Mouse (Mus musculus) G1E (cell line): ENCODE results near the gene S100a13. TPM values are rescaled to one million over a fixed set of nuclear protein-coding genes. Genes with fewer than 3 reads are reported as not detected.

ENCODE experiments used
- ATAC-seq: 2 replicates; pipeline ENCODE4 v1.8.0; 2016; ENCODE audit warnings: mild to moderate bottlenecking; ENCODE audit not compliant: insufficient number of reproducible peaks, poor library complexity, low FRiP score, severe bottlenecking; ENCODE audit errors: extremely low read depth
- DNase-seq: peaks from one replicate; pipeline ENCODE4 v3.0.0; 2012; ENCODE audit warnings: low spot score
- H3K27me3 ChIP-seq: 2 replicates; pipeline ENCODE4 v1.6.1; 2012; ENCODE audit warnings: mild to moderate bottlenecking, low read length, inconsistent platforms; ENCODE audit not compliant: insufficient read depth
- H3K36me3 ChIP-seq: replicated peaks from 2 replicates; pipeline ENCODE3; 2012; ENCODE audit warnings: mild to moderate bottlenecking, inconsistent platforms
- H3K4me1 ChIP-seq: 2 replicates; pipeline ENCODE4 v1.6.1; 2012; ENCODE audit warnings: low read depth, low read length, inconsistent platforms, mixed read lengths; ENCODE audit not compliant: insufficient read depth
- H3K4me3 ChIP-seq: 2 replicates; pipeline ENCODE4 v1.5.1; 2012; ENCODE audit warnings: low read depth, mild to moderate bottlenecking, inconsistent platforms, low read length, moderate library complexity, mixed read lengths
- H3K9me3 ChIP-seq: replicated peaks from 2 replicates; pipeline ENCODE4 v1.6.1; 2012; ENCODE audit warnings: inconsistent platforms
- CTCF ChIP-seq: IDR thresholded peaks from 2 replicates; pipeline ENCODE4 v1.5.1; 2012; ENCODE audit warnings: low read depth, low read length, inconsistent platforms, mixed read lengths
- GATA1 ChIP-seq: IDR thresholded peaks from 2 replicates; pipeline ENCODE4 v1.6.1; 2012; ENCODE audit warnings: borderline replicate concordance, low read length, inconsistent platforms, mixed read lengths
- GATA2 ChIP-seq: IDR thresholded peaks from 2 replicates; pipeline ENCODE4 v1.6.1; 2012; ENCODE audit warnings: low read depth, low read length, inconsistent platforms, borderline replicate concordance
- POLR2AphosphoS5 ChIP-seq: IDR thresholded peaks from 2 replicates; pipeline ENCODE4 v1.6.1; 2012; ENCODE audit warnings: low read depth, low read length, inconsistent platforms; ENCODE audit not compliant: insufficient replicate concordance
- TAL1 ChIP-seq: conservative IDR thresholded peaks from 2 replicates; pipeline ENCODE4 v1.6.1; 2012; ENCODE audit warnings: low read depth, low read length, inconsistent platforms, mixed read lengths
- polyA plus RNA-seq: library from polyadenylated mRNA; stranded (reverse); fragments of >175 nt; gene quantifications from 2 replicates; pipeline ENCODE4 v1.2.3, GENCODE M21; 2012
- total RNA-seq, 2 experiments: library from RNA; stranded (forward) in 1 of 2; stranded (reverse) in 1 of 2; fragments of 200-1000 nt in 1 of 2; fragments of >200 nt in 1 of 2; fragmentation: Nextera tagmentation in 1 of 2; gene quantifications; 2 replicates each; pipeline ENCODE4 v1.2.3; 2014 to 2017

Gene S100a13
- 22.9 and 25.3 TPM in 2 replicates for total RNA-seq (2014; fragmentation: Nextera tagmentation)
- total RNA-seq (2017): 67.3 and 70.2 TPM in 2 replicates
- polyA plus RNA-seq: 1.8 and 2.4 TPM in 2 replicates

DNA sequence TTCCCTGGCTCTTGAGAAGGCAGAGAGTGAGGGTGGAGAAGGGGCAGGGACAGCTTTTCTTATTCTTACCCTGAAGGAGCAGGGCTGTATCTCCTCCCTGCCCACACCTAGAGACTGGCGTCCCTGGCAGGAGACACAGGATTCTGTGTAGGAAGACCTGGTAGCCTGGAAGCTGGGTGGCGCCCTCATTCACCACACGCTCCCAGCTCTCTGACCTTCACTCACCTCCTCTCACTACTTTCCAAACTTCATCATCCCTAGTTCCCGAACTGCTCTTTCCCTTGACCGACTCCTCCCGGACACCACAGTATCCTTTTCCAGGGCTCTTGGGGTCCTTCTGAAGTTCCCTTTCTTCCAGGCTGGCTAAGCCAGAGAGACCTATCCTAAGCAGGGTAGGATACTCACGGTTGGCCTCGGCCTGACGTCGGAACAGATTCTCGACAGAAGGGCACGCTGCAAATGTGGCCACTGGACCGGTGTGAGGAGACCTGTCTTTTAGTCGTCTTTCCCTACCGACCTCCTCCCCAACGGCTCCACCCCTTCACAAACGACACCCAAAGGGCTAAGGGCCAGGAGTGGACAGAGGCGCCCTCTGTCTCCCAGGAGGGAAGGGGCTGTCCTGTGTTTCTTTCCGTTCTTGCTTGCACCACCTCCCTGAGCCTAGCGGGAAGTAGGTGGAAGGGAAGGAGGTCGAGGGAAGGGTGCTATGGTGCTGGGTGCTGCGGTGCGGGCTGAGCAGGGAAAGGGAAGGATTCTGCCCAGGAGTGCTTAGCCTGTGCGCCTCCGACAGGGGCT, at the start of gene S100a13, which contains the start of gene S100a1:
Gene S100a13, plus strand, starts transcription at position 640 of the 795 bp plus-strand sequence.
Gene S100a1, minus strand, starts transcription at position 597 of the 795 bp plus-strand sequence.
- no peak for DNase-seq
- no peak for ATAC-seq
- Histone ChIP-seq H3K9me3 (no peaks in the 10 kb centered on the region), H3K4me1 (peaks cover 32% of the 10 kb centered on the region), H3K36me3 (peaks cover 35% of the 10 kb centered on the region), H3K4me3 (peak within 1 kb of the TSS; percentile 70), H3K27me3 (no peaks in the 10 kb centered on the region)
- no peak for TF ChIP-seq POLR2AphosphoS5
- no peak for TF ChIP-seq GATA1
- no peak for TF ChIP-seq GATA2
- TF ChIP-seq TAL1: no peak
- TF ChIP-seq CTCF: no peak

DNA sequence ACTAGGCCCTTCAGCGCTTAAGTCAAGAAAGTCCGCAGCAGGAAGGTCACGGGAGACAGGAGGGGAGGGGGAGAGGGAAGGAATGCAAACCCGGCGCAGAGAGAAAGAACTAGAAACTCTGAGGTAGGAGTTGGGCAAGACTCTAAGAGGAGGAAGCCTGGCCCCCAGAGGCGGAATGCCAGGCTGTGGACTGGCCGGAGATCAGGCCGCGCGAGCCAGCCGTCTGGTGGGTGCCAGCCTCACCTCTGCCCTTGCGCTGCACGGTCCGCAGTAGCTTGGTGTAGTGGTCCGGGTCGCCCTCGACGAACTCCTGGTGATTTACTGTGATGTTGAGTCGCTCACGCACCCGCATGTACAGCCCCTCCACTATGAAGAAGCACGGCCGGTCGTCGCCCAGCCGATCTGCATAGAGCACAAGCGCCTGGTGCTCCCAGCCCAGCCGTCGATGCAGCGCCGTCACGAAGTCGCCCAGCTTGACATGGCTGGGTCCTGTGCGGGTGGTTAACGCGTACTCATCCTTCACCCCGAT, 49.6 kb upstream of the S100a13 start:
- Histone ChIP-seq H3K9me3 (peaks cover 12% of the 10 kb centered on the region), H3K4me1 (peaks cover 13% of the 10 kb centered on the region), H3K36me3 (no peaks in the 10 kb centered on the region), H3K27me3 (peaks cover 82% of the 10 kb centered on the region), H3K4me3 (no peak overlapping the region)
- DNase-seq: no peak
- ATAC-seq: no peak
- TF ChIP-seq GATA2: no peak
- no peak for TF ChIP-seq POLR2AphosphoS5
- no peak for TF ChIP-seq TAL1
- TF ChIP-seq CTCF: no peak
- no peak for TF ChIP-seq GATA1

DNA sequence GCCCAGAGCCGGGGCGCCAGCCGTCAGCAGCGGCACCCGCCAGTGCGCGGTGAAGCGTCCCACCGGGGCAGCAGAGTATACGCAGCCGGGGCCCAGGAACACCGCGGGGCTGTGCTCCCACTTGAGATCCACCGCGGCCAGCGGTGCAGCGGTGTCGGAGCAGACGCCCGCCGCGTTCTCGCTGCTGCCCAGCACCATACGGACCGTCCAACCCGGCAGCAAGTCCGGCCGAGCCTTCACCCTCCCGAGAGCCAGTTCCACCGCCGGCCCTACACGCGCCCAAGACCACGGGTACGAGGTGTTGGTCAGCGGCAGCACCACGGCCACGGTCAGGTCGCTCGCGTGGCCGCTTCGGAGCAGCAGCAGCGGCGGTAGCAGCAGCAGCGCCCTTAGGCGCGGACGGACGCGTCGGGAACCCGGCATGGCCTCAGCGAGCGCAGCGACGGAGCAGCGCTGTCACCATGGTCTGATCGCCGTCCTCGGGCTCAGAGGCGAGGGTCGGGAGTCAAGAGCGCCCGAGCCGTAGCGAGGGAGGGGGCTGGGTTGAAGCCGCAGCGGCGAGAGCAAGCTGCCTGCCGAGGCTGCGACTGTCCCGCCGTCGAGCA, 49.1 kb upstream of the S100a13 start:
- H3K4me1 ChIP-seq: peaks cover 13% of the 10 kb centered on the region
- no peaks in the 10 kb centered on the region for H3K36me3 ChIP-seq
- no peak for ATAC-seq
- H3K27me3 ChIP-seq: peaks cover 76% of the 10 kb centered on the region
- H3K9me3 ChIP-seq: peaks cover 12% of the 10 kb centered on the region
- TF ChIP-seq GATA1 (no peak), CTCF (no peak), GATA2 (no peak), TAL1 (no peak), POLR2AphosphoS5 (no peak)
- DNase-seq: no peak
- peak overlapping the region; percentile 4; the same call in 1 of the 2 replicates for H3K4me3 ChIP-seq

GRCm38 (mm10) chr3:90465686-90466310, 48.4 kb upstream of the S100a13 start, which contains the start of gene Npr1:
Gene Npr1, minus strand, starts transcription at chr3:90465866.
- ATAC-seq (no peak), DNase-seq (no peak)
- Histone ChIP-seq H3K4me3 (peak within 1 kb of the TSS; percentile 51; the same call in 1 of the 2 replicates), H3K27me3 (peaks cover 73% of the 10 kb centered on the region), H3K9me3 (peaks cover 12% of the 10 kb centered on the region), H3K36me3 (no peaks in the 10 kb centered on the region), H3K4me1 (peaks cover 13% of the 10 kb centered on the region)
- no peak for TF ChIP-seq GATA1
- no peak for TF ChIP-seq CTCF
- no peak for TF ChIP-seq GATA2
- no peak for TF ChIP-seq TAL1
- TF ChIP-seq POLR2AphosphoS5: no peak

GRCm38 (mm10) chr3:90466311-90466766, 47.9 kb upstream of the S100a13 start:
- H3K27me3 ChIP-seq: peaks cover 69% of the 10 kb centered on the region
- peaks cover 12% of the 10 kb centered on the region for H3K9me3 ChIP-seq
- ATAC-seq (peak; percentile 34; the same call in 1 of the 2 replicates), DNase-seq (no peak)
- H3K4me1 ChIP-seq: peaks cover 13% of the 10 kb centered on the region
- peak overlapping the region; percentile 51; the same call in 1 of the 2 replicates for H3K4me3 ChIP-seq
- H3K36me3 ChIP-seq: no peaks in the 10 kb centered on the region
- TF ChIP-seq CTCF: peak; percentile 38; the same call in 1 of the 2 replicates
- no peak for TF ChIP-seq TAL1

GRCm38 (mm10) chr3:90467618-90468300, 46.5 kb upstream of the S100a13 start:
- H3K4me3 ChIP-seq: no peak overlapping the region
- no peak for TF ChIP-seq GATA2
- no peak for TF ChIP-seq CTCF
- no peak for TF ChIP-seq TAL1
- no peak for TF ChIP-seq GATA1
- no peak for TF ChIP-seq POLR2AphosphoS5
- peaks cover 12% of the 10 kb centered on the region for H3K9me3 ChIP-seq
- no peaks in the 10 kb centered on the region for H3K36me3 ChIP-seq
- ATAC-seq (no peak), DNase-seq (no peak)
- peaks cover 55% of the 10 kb centered on the region for H3K27me3 ChIP-seq
- H3K4me1 ChIP-seq: peaks cover 22% of the 10 kb centered on the region
